Mouse (Mus musculus) layer of hippocampus, adult 2 months (tissue): ENCODE measurements around the gene Hfe. TPM values are rescaled to one million over a fixed set of nuclear protein-coding genes. Genes with fewer than 3 reads are reported as not detected.

ENCODE experiments used
- DNase-seq, 2 experiments: peaks; one replicate each; pipeline ENCODE4 v3.0.0; 2022; ENCODE audit warnings: low spot score in 2 of 2
- H3K27ac ChIP-seq: fragments of 200-600 bp; 2 replicates; pipeline ENCODE4 v1.8.1; 2022
- H3K4me3 ChIP-seq: fragments of 200-600 bp; 2 replicates; pipeline ENCODE4 v1.8.1; 2022; ENCODE audit warnings: mild to moderate bottlenecking
- CTCF ChIP-seq: fragments of 200-600 bp; conservative IDR thresholded peaks from 2 replicates; pipeline ENCODE4 v1.8.1; 2022; ENCODE audit warnings: antibody characterized with exemption, mild to moderate bottlenecking, moderate library complexity
- total RNA-seq, 2 experiments: library from RNA; stranded (reverse); gene quantifications; 2 replicates each; pipeline ENCODE4 v1.2.3; 2021

Hfe gene
- total RNA-seq, 2 experiments from 2014 or later, result 3.2 to 3.6 TPM

- no peak for TF ChIP-seq CTCF
- no peak overlapping the region for H3K27ac ChIP-seq
- no peak overlapping the region; the same call in 1 of the 2 replicates for H3K4me3 ChIP-seq
- no peak for DNase-seq
Observed at GRCm38 (mm10) chr13:23740910-23741309, 30.3 kb upstream of the Hfe start.

DNA sequence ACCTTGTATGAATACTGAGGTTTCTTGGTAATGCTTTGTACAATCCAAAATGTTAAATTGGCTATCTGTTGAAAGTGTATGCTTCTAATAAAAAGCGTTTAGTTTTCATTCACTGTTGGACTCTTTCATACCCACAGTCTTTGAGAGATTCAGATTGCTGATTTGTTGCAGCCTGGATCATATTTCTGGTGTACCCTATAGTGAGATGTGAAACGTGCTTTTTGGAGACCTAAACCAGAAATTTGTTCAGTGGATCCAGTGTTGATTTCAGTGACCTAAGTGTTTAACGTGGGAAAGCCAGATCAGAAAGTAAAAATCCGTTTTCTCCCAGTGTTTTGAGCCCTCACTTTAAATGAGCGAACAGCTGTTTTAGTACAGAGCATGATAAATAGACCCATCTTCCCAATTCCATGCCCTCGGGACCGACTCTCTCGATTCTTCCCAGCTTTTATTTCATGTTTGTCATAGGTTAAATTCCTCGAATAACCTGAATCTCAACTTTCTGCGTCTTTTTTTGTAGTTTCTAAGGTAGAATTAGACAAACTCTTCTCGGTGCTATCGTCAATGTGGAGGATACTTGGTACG, 29.7 kb upstream of the Hfe start:
- Histone ChIP-seq H3K27ac (peak overlapping the region; percentile 95), H3K4me3 (peak overlapping the region; percentile 87)
- TF ChIP-seq CTCF, result no peak
- DNase-seq, result no peak

DNA sequence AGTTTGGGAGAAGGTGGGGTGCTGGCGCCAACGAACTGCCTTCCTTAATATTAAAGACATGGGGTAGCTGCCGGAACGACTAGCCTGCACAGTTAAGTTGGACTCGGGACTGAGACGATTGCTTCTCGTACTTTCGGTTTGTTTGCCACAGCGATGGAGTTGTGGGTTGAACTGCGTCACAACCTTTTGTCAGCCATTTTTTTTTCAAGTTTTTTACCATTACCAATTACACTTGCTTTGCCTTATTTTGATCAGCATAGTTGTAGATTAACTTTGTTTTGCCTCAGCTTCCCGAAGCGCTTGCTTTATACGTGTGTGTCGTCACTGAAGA, 29.2 kb upstream of the Hfe start:
- Histone ChIP-seq H3K27ac (peak overlapping the region; percentile 95), H3K4me3 (peak overlapping the region; percentile 87)
- no peak for TF ChIP-seq CTCF
- DNase-seq, result no peak

- H3K27ac ChIP-seq, result peak overlapping the region; percentile 95
- H3K4me3 ChIP-seq, result peak overlapping the region; percentile 87
- no peak for TF ChIP-seq CTCF
- peak; percentile 90 to 98 for DNase-seq
Observed at GRCm38 (mm10) chr13:23739069-23739921, 28.6 kb upstream of the Hfe start.

- no peak for TF ChIP-seq CTCF
- peak within 1 kb of the TSS; percentile 87 for H3K4me3 ChIP-seq
- DNase-seq, result peak; percentile 80 to 84
Observed at GRCm38 (mm10) chr13:23738677-23739068, 28.0 kb upstream of the Hfe start, which contains the start of gene Hist1h1c. Hist1h1c (plus strand) TSS chr13:23738808.

GRCm38 (mm10) chr13:23738041-23738440, 27.4 kb upstream of the Hfe start:
- TF ChIP-seq CTCF, result no peak
- Histone ChIP-seq H3K4me3 (peak overlapping the region; percentile 87), H3K27ac (peak overlapping the region; percentile 95)
- DNase-seq, result no peak

More at GRCm38 (mm10) chr13:23738677-23739068, 28.0 kb upstream of the Hfe start, which contains the start of gene Hist1h1c:
- H3K27ac ChIP-seq, result peak within 1 kb of the TSS; percentile 95

- Histone ChIP-seq H3K27ac (no peak overlapping the region), H3K4me3 (no peak overlapping the region)
- no peak for DNase-seq
- TF ChIP-seq CTCF, result no peak
Observed at GRCm38 (mm10) chr13:23737091-23737490, 26.4 kb upstream of the Hfe start.

- Histone ChIP-seq H3K27ac (no peak overlapping the region), H3K4me3 (no peak overlapping the region)
- DNase-seq, result no peak
Observed at GRCm38 (mm10) chr13:23732156-23732804, 21.6 kb upstream of the Hfe start.

DNA sequence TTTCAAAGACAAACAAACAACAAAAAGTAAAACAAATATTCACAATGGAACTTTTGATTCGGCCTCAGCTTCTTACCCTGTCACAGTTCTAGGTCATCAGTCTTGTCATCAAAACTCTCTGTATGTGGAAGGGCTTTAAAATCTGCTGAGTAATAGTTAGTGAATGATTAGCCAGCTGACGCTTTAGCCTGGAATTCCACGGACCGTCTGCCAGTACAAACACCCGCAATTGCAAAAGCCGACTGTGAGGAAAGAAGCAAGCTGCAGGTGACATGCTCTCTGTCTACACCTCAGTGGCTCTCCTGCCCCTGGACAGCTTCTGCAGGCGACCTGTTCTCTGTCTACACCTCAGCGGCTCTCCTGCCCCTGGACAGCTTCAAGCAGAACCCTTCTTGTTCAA, 19.8 kb upstream of the Hfe start:
- no peak for DNase-seq
- TF ChIP-seq CTCF, result no peak
- H3K4me3 ChIP-seq, result no peak overlapping the region
- H3K27ac ChIP-seq, result no peak overlapping the region

More at GRCm38 (mm10) chr13:23732156-23732804, 21.6 kb upstream of the Hfe start:
- peak; percentile 92 for TF ChIP-seq CTCF

DNA sequence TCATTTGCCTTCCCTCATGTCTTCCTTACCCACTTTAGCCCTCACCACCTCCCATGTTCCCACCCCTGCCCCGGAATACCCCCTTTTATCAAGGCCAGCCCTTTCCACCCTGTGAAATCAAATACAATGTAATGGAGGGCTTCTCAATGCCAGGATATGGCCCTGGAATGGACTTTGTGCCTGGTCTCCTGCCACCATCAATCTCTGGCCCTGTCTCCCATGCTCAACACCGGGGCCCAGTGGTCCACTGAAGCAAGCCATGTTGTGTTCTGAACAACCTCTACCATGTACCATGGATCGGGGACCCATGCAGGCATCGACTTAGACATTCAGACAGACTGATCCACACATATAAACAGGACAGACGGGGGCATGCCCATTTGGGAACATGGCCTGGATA, 19.1 kb upstream of the Hfe start:
- no peak for TF ChIP-seq CTCF
- DNase-seq, result no peak
- no peak overlapping the region for H3K27ac ChIP-seq
- H3K4me3 ChIP-seq, result no peak overlapping the region

- no peak for DNase-seq
- no peak for TF ChIP-seq CTCF
- H3K4me3 ChIP-seq, result no peak overlapping the region
- no peak overlapping the region; the same call in 1 of the 2 replicates for H3K27ac ChIP-seq
Observed at GRCm38 (mm10) chr13:23729192-23729525, 18.5 kb upstream of the Hfe start.

DNA sequence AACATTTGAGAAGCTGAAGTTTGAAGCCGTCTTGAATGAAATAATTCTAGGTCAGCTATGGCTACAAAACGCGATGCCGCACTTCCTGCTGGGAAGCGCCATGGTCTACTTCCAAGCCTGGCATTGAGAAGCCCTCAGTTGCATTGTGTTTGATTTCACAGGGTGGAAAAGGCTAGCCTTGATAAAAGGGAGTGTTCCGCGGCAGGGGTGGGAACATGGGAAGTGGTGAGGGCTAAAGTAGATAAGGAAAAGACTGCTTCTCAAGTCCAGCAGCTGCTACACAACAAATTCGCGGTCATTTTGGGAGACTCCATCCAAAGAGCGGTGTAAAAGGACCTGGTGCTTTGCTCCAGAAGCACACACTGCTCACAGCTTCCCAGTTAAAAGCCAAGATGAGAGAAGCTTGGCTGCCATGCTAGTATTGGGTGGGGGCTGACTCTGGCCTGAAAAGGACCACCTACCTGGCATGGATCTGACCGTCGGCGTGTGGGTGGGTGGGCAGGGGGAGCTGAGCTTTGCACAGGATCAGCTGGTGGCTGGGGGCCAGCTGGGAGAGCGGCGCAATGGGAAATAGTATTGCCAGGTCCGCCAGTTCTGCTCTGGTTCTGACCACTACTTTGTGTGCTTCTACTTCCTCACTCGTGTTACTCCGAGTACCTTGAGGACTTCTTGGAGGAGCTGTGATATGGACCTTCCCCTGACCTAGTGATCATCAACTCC, 18.0 kb upstream of the Hfe start:
- H3K27ac ChIP-seq, result peak overlapping the region; percentile 14; the same call in 1 of the 2 replicates
- no peak overlapping the region for H3K4me3 ChIP-seq
- DNase-seq, result no peak
- no peak for TF ChIP-seq CTCF

- no peak overlapping the region for H3K4me3 ChIP-seq
- no peak for DNase-seq
- no peak for TF ChIP-seq CTCF
- H3K27ac ChIP-seq, result no peak overlapping the region
Observed at GRCm38 (mm10) chr13:23725213-23725612, 14.6 kb upstream of the Hfe start.
